Mouse (Mus musculus) lung, adult 2 months (tissue): Measurements from ENCODE around the gene Pcbp4. TPM values are rescaled to one million over a fixed set of nuclear protein-coding genes. Genes with fewer than 3 reads are reported as not detected.
A peak's percentile ranks its signal among the peaks of the same experiment; 100 is the strongest.

ENCODE experiments used
- DNase-seq: peaks from one replicate; pipeline ENCODE4 v3.0.0; 2022
- H3K4me1 ChIP-seq: fragments of 200-500 bp; 2 replicates; pipeline ENCODE4 v1.6.1; 2011; ENCODE audit warnings: low read length; ENCODE audit not compliant: control insufficient read depth, insufficient read depth
- H3K4me3 ChIP-seq: fragments of 200-500 bp; replicated peaks from 2 replicates; pipeline ENCODE3; 2011; ENCODE audit warnings: low read depth, mild to moderate bottlenecking, control low read depth, low read length; ENCODE audit errors: extremely low read depth
- CTCF ChIP-seq: fragments of 200-500 bp; IDR thresholded peaks from 2 replicates; pipeline ENCODE4 v1.5.1; 2011; ENCODE audit warnings: mild to moderate bottlenecking, low read length, control low read depth; ENCODE audit not compliant: insufficient read depth
- POLR2A ChIP-seq: fragments of 200-500 bp; IDR thresholded peaks from 2 replicates; pipeline ENCODE4 v1.6.1; 2011; ENCODE audit warnings: low read depth, mild to moderate bottlenecking, control low read depth, low read length, borderline replicate concordance; ENCODE audit errors: extremely low read depth
- WGBS: fragments of 180-500 bp; shearing (Covaris S2); methylation state at CpG from one replicate; pipeline ENCODE4 v1.1.7; 2018; 5-methylcytosine and 5-hydroxymethylcytosine counted together
- polyA plus RNA-seq: library from polyadenylated mRNA; depleted of rRNA; stranded (reverse); fragments of >200 nt; gene quantifications from 2 replicates; pipeline ENCODE4 v1.2.3, GENCODE M21; 2012

The Pcbp4 gene
- polyA plus RNA-seq, 1 experiment = 70.7 TPM

DNA sequence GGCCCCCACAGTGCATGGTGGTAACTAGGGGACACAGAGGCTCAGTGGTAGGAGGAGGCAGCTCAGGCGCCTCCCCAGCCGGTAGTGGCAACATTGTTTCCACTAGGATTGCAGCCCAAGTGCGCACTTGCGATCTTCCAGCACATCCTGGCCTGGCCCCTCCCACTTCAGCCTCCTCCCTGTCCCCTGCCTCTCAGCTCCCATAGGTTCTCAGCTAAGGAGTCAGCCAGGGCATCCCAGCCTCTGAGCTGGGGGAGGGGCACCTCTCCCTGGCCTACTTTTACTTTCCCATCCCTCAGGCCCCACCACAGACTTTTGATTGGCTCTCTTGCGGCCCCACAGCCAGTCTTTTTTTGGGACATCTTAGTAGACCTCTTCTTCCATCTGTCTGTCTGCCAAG is 18.8 kb downstream of the Pcbp4 start:
- H3K4me1 ChIP-seq = peaks cover 8% of the 10 kb centered on the region; the same call in 1 of the 2 replicates
- no peak for DNase-seq
- H3K4me3 ChIP-seq = peak overlapping the region; percentile 15
- TF ChIP-seq POLR2A (peak; percentile 60; the same call in 1 of the 2 replicates), CTCF (no peak)
- 30% methylated on average over 5 of the region's 5 CpGs for WGBS

DNA sequence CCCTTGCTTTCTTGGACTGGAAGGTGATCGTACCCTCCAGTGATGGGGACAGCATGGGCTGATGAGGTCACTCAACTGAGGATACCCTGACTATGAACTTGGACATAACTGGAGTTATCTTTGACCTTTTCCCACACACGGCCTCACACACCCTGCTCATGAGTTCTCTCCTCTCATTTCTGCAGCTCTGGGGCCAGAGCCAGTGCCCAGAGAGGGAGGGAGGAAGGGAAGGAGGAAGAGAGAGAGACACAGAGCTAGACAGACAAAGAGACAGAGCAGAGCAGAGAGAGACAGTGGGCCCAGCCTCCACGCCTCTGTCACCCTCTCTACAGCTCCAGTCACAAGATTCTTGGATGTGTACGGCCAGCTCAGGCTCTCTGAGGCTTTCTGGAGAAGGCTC is 19.2 kb downstream of the Pcbp4 start:
- 65% methylated on average over 4 of the region's 4 CpGs for WGBS
- DNase-seq = no peak
- Histone ChIP-seq H3K4me3 (no peak overlapping the region), H3K4me1 (peaks cover 8% of the 10 kb centered on the region; the same call in 1 of the 2 replicates)
- no peak for TF ChIP-seq CTCF
- TF ChIP-seq POLR2A = no peak

DNA sequence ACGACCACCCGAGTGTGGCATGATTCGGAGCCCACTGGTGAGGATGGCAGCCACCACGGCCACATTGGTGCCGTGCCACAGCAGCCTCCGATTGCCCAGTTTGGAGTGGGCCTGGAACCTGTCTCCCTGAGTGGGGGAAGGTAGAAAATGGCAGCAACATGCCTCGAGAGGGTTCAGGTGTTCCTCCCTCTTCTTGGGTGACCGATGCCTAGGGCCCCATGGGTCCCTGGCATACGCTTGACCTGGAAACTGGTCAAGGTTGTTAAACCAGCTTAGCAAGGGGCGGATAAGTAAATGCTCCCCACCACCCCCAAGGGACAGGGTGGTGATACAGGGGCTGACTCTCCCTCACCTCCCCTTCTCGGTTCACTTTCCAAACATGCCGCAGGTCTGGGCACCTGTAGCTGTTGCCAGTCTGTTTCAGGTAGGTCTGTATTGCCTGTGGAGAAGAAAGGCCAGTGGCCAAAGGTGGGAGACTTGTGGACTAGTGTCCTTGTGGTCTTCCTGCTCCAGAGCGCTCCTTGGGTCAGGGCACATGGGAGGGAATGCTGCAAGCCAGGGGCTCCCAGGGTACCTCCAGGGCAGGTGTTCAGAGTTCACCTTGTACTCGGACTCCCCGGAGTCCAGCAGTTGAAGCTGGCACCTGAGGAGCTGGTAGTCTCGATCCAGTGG is 20.1 kb downstream of the Pcbp4 start:
- H3K4me1 ChIP-seq = peaks cover 13% of the 10 kb centered on the region
- no peak overlapping the region for H3K4me3 ChIP-seq
- no peak for DNase-seq
- 81% methylated on average over 16 of the region's 16 CpGs for WGBS
- no peak for TF ChIP-seq CTCF
- TF ChIP-seq POLR2A = no peak

DNA sequence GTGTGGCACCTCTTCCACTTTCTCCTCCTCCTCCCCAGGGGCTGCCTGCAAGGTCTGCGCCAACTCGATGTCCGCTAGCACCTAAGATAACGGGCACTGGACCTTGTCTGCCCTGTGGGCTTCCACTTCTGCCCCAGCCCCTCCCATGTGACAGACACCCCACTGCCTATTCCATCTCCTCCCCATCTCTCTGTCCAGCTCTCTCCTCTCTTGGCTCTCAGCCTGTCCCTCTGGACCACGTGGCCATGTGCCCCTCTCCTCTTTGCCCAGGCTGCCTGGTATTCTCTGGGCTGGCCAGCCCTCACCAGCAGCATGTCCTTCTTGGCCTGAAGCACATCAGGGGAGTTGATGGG is 20.6 kb downstream of the Pcbp4 start:
- H3K4me1 ChIP-seq = peaks cover 13% of the 10 kb centered on the region
- H3K4me3 ChIP-seq = no peak overlapping the region
- TF ChIP-seq POLR2A (no peak), CTCF (no peak)
- WGBS = 63% methylated on average over 5 of the region's 5 CpGs
- DNase-seq = no peak

DNA sequence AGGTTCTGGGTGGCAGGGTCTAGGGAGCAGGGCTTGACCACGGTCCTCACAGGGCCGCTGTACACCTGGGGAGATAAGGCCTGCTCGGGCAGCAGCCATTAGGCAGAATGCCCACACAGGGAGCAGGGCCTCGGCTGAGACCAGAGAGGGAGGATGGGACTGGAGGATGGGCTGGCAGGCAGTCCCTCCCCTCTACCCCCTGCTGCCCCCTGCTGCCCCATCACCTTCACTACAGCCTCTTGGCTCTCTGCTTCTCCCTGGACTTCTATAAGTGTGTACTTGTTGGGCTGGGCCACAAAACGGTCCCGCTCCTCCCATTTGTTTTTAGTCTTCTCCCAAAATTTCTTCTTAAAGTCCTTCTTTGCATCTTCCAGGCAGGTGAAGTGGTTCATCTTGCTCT is 21.4 kb downstream of the Pcbp4 start:
- DNase-seq = peak; percentile 62
- TF ChIP-seq CTCF (peak; percentile 48), POLR2A (no peak)

DNA sequence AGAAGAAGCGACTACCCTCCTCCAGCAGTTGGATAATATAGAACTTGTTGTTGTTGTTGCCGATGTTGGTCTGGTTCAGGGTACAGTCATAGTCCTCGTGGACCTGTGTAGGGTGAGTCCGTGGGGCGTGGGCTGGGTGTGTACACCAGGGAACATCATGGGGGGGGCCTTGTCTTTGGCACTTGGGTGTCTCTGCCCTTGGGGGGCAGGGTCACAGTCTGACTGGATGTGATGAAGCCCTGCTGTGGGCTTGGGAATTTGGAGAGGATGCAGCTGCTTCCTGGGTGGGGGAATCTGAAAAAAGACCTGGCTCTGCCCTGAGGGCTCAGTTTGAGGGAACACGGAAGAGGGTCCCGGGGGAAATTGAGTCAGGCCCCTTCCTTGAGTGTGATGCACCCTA is 22.0 kb downstream of the Pcbp4 start:
- WGBS = 53% methylated on average over 7 of the region's 7 CpGs
- Histone ChIP-seq H3K4me3 (peak overlapping the region; percentile 21), H3K4me1 (peaks cover 13% of the 10 kb centered on the region)
- TF ChIP-seq POLR2A (no peak), CTCF (no peak)
- peak; percentile 28 for DNase-seq

More for the DNA sequence above, 21.4 kb downstream of the Pcbp4 start:
- Histone ChIP-seq H3K4me3 (no peak overlapping the region), H3K4me1 (peaks cover 13% of the 10 kb centered on the region)
- WGBS = 10% methylated on average over 6 of the region's 6 CpGs

DNA sequence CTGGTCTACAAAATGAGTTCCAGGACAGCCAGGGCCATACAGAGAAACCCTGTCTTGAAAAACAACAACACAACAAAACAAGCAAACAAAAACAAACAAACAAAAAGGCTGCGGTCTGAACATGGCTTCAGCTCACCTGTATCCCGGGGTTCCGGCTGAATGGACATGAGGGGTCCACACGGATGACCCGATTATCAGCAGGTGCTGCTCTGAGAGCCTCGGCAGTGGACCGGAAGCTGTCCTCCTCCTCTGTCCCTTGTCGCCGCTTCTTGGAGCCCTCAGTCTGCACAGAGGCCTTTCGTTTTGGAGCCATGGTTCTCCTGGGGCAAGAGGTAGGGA is 22.5 kb downstream of the Pcbp4 start, which contains the start of gene Rrp9:
TSS of gene Rrp9 (plus strand) at position 301 of the 339 bp plus-strand sequence.
- WGBS = 58% methylated on average over 10 of the region's 10 CpGs
- TF ChIP-seq POLR2A (no peak), CTCF (no peak)
- DNase-seq = no peak
- H3K4me1 ChIP-seq = peaks cover 13% of the 10 kb centered on the region
- H3K4me3 ChIP-seq = peak within 1 kb of the TSS; percentile 49

DNA sequence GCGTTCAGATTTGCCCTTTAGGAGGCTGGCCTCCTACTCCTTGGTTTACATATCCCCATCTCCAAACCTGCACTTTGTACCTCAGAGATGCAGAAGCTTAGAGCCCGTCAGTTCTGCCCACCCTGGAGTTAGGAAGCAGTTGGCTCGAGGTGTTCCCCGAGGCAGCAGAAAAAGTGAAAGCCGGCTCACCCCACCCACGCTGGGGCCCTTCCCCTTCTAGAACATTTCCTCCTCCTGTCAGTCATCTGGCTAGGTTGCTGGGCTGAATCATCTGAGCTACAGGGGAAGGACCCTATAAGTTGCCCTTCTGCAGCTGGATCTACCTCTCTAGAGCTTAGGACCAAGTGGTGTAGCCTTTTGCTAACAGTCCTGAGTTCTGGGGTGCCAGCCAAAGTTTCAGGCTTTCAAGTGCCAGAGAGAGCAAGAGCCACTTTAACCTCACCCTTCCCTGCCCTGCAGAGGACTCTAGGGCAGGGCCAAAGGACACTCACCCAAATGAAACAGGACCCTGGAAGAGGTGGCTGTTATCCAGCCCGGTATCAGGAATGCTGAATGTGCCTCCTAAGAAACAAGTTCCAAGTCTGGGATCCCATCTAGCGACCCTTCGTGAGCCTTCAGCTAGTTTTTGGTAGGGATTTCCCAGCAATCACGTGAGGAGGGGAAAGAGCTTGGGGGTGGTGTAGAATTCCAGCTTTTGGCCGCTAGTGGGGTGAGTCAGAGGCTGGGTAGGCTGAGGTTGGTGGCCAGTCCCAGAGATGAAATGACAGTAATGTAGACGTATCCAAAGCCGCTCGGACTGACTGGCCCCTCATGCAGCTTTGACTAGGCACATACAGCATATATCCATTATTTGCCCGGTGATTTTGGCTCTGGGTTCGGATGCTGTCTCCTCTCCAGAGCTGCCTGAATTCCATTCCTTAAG is 23.2 kb downstream of the Pcbp4 start:
- TF ChIP-seq POLR2A = 0 out of 2 replicates have a peak, but pooled peaks have one; percentile 34
- TF ChIP-seq CTCF = no peak
- Histone ChIP-seq H3K4me1 (peaks cover 13% of the 10 kb centered on the region), H3K4me3 (peak overlapping the region; percentile 49)
- peak; percentile 75 for DNase-seq
- WGBS = 6% methylated on average over 16 of the region's 16 CpGs

DNA sequence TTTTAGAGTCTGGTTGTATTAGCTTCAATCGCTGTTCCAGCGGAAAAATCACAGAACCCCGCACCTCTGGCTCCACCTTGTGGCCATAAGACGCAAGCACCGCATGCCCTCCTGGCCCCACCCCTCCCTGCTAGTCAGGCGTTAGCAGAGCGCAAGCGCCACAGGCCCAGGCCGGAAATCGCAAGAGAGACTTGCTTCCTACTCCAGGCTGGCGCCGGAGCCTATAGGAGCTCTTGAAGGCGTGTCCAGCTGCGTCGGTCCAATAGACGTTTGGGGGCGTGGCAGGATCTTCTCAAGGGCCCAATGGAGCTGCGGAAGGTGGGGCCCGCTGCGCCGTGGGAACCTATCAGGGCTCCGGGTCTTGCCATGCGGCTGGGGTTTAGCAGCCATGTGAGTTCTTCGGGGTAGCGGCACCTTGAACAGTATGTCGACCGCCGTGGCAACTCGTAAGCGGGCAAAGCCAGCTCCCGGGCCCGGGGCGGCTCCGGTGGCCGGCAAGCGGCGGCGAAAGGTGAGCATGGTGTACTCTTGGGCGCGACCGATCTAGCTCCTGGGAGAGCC is 23.9 kb downstream of the Pcbp4 start, which contains the start of gene Parp3:
TSS of gene Parp3 (minus strand) at position 26 of the 561 bp plus-strand sequence.
- peak; percentile 88 for TF ChIP-seq CTCF
- no peak; the same call in 1 of the 2 replicates for TF ChIP-seq POLR2A
- WGBS = under 1% methylated on average over 41 of the region's 41 CpGs
- peak; percentile 97 for DNase-seq
- peak within 1 kb of the TSS; percentile 53 for H3K4me3 ChIP-seq
- H3K4me1 ChIP-seq = peaks cover 13% of the 10 kb centered on the region
